Mouse (Mus musculus) hindbrain, postnatal 0 days (tissue): ENCODE measurements at regions not wholly inside any gene's neighbourhood (a gene's known extent, or its start where the extent isn't known, plus 50 kb on each side); places are given as distances from the start of the nearest gene placed in this dataset.

Experiments used
- ATAC-seq: fragments of 200-750 bp; cut with Nextera tagmentation; 2 replicates; pipeline ENCODE4 v1.8.0; 2017; ENCODE audit warnings: mild to moderate bottlenecking, moderate TSS enrichment, moderate library complexity
- DNase-seq: peaks from one replicate; pipeline ENCODE4 v3.0.0-alpha.2; 2015; ENCODE audit warnings: low spot score
- H3K27ac ChIP-seq: fragments of 300-500 bp; sonication (generic); 2 replicates; pipeline ENCODE4 v1.5.1; 2014; ENCODE audit warnings: mild to moderate bottlenecking
- H3K27me3 ChIP-seq: fragments of 300-500 bp; sonication (generic); 2 replicates; pipeline ENCODE4 v1.6.1; 2014; ENCODE audit warnings: low read length, mixed read lengths; ENCODE audit not compliant: insufficient read depth
- H3K36me3 ChIP-seq: fragments of 300-500 bp; sonication (generic); 2 replicates; pipeline ENCODE4 v1.6.1; 2014; ENCODE audit warnings: low read length, mixed read lengths; ENCODE audit not compliant: insufficient read depth
- H3K4me1 ChIP-seq: fragments of 300-500 bp; sonication (generic); 2 replicates; pipeline ENCODE4 v1.6.1; 2014; ENCODE audit warnings: antibody characterized with exemption, low read length, mixed read lengths; ENCODE audit not compliant: insufficient read depth
- H3K4me2 ChIP-seq: fragments of 300-500 bp; sonication (generic); 2 replicates; pipeline ENCODE4 v1.6.1; 2014; ENCODE audit warnings: low read depth, mild to moderate bottlenecking, low read length, moderate library complexity, mixed read lengths
- H3K4me3 ChIP-seq: fragments of 300-500 bp; sonication (generic); 2 replicates; pipeline ENCODE4 v1.5.1; 2014; ENCODE audit warnings: low read length
- H3K9ac ChIP-seq: fragments of 300-500 bp; sonication (generic); replicated peaks from 2 replicates; pipeline ENCODE4 v1.6.1; 2014; ENCODE audit warnings: mild to moderate bottlenecking, low read length, moderate library complexity, mixed read lengths
- H3K9me3 ChIP-seq: fragments of 300-500 bp; sonication (generic); 2 replicates; pipeline ENCODE4 v1.6.1; 2016; ENCODE audit warnings: low read length, mixed read lengths
- CTCF ChIP-seq: IDR thresholded peaks from 2 replicates; pipeline ENCODE4 v1.5.1; 2016; ENCODE audit warnings: antibody characterized with exemption, control low read depth, low read depth
- WGBS: fragments of 180-500 bp; shearing (Covaris S2); extraction: QIAGEN DNeasy Blood & Tissue Kit; methylation state at CpG from one replicate; pipeline ENCODE4 v1.1.7; 2014; 5-methylcytosine and 5-hydroxymethylcytosine counted together

GRCm38 (mm10) chr10:98508515-98509143, 405.6 kb upstream of the Atp2b1 start:
- no peaks in the 10 kb centered on the region for H3K27me3 ChIP-seq
- no peak for DNase-seq
- no peaks in the 10 kb centered on the region for H3K9me3 ChIP-seq
- H3K4me1 ChIP-seq, result no peaks in the 10 kb centered on the region
- no peak for ATAC-seq
- WGBS, result 69% methylated on average over 5 of the region's 5 CpGs
- H3K4me2 ChIP-seq, result no peak overlapping the region
- no peak overlapping the region for H3K4me3 ChIP-seq
- no peak for TF ChIP-seq CTCF
- H3K36me3 ChIP-seq, result no peaks in the 10 kb centered on the region
- no peak overlapping the region for H3K27ac ChIP-seq
- no peak overlapping the region for H3K9ac ChIP-seq

- Histone ChIP-seq H3K27me3 (no peaks in the 10 kb centered on the region), H3K27ac (no peak overlapping the region), H3K36me3 (no peaks in the 10 kb centered on the region), H3K4me1 (no peaks in the 10 kb centered on the region), H3K9me3 (no peaks in the 10 kb centered on the region), H3K9ac (no peak overlapping the region), H3K4me3 (no peak overlapping the region), H3K4me2 (no peak overlapping the region)
- 95% methylated on average over 1 of the region's 1 CpGs for WGBS
- DNase-seq (no peak), ATAC-seq (no peak)
- no peak for TF ChIP-seq CTCF
These were observed 399.4 kb upstream of the Atp2b1 start for GRCm38 (mm10) chr10:98514836-98515235.

- H3K4me1 ChIP-seq, result no peaks in the 10 kb centered on the region
- H3K4me2 ChIP-seq, result no peak overlapping the region
- no peak overlapping the region for H3K27ac ChIP-seq
- no peak for TF ChIP-seq CTCF
- WGBS, result 83% methylated on average over 2 of the region's 2 CpGs
- H3K27me3 ChIP-seq, result no peaks in the 10 kb centered on the region
- no peaks in the 10 kb centered on the region for H3K36me3 ChIP-seq
- ATAC-seq (no peak), DNase-seq (no peak)
- H3K9me3 ChIP-seq, result no peaks in the 10 kb centered on the region
- no peak overlapping the region for H3K4me3 ChIP-seq
- H3K9ac ChIP-seq, result no peak overlapping the region
These were observed 396.6 kb upstream of the Atp2b1 start for GRCm38 (mm10) chr10:98517609-98518008.

- H3K27me3 ChIP-seq, result no peaks in the 10 kb centered on the region
- no peaks in the 10 kb centered on the region for H3K4me1 ChIP-seq
- no peaks in the 10 kb centered on the region for H3K9me3 ChIP-seq
- no peak for DNase-seq
- H3K36me3 ChIP-seq, result no peaks in the 10 kb centered on the region
- no peak for ATAC-seq
- 64% methylated on average over 4 of the region's 4 CpGs for WGBS
- TF ChIP-seq CTCF, result no peak
- no peak overlapping the region for H3K27ac ChIP-seq
- H3K9ac ChIP-seq, result no peak overlapping the region
- H3K4me2 ChIP-seq, result no peak overlapping the region
- no peak overlapping the region for H3K4me3 ChIP-seq
These were observed 384.6 kb upstream of the Atp2b1 start for GRCm38 (mm10) chr10:98529565-98529964.

GRCm38 (mm10) chr10:98531425-98531824, 382.8 kb upstream of the Atp2b1 start:
- no peaks in the 10 kb centered on the region for H3K36me3 ChIP-seq
- no peaks in the 10 kb centered on the region for H3K27me3 ChIP-seq
- H3K27ac ChIP-seq, result no peak overlapping the region
- TF ChIP-seq CTCF, result no peak
- no peaks in the 10 kb centered on the region for H3K9me3 ChIP-seq
- H3K4me2 ChIP-seq, result no peak overlapping the region
- ATAC-seq (no peak), DNase-seq (no peak)
- H3K4me3 ChIP-seq, result no peak overlapping the region
- 88% methylated on average over 4 of the region's 4 CpGs for WGBS
- H3K4me1 ChIP-seq, result no peaks in the 10 kb centered on the region
- no peak overlapping the region for H3K9ac ChIP-seq

GRCm38 (mm10) chr10:98538706-98539105, 375.5 kb upstream of the Atp2b1 start:
- H3K4me2 ChIP-seq, result no peak overlapping the region
- no peak for ATAC-seq
- no peak for TF ChIP-seq CTCF
- 63% methylated on average over 1 of the region's 1 CpGs for WGBS
- H3K36me3 ChIP-seq, result no peaks in the 10 kb centered on the region
- no peak overlapping the region for H3K9ac ChIP-seq
- no peak overlapping the region for H3K4me3 ChIP-seq
- no peaks in the 10 kb centered on the region for H3K9me3 ChIP-seq
- no peak for DNase-seq
- H3K27me3 ChIP-seq, result no peaks in the 10 kb centered on the region
- H3K27ac ChIP-seq, result no peak overlapping the region
- no peaks in the 10 kb centered on the region for H3K4me1 ChIP-seq

- H3K9me3 ChIP-seq, result no peaks in the 10 kb centered on the region
- H3K4me2 ChIP-seq, result no peak overlapping the region
- TF ChIP-seq CTCF, result no peak
- no peak overlapping the region for H3K9ac ChIP-seq
- no peak overlapping the region for H3K27ac ChIP-seq
- no peaks in the 10 kb centered on the region for H3K36me3 ChIP-seq
- H3K4me3 ChIP-seq, result no peak overlapping the region
- no peaks in the 10 kb centered on the region for H3K27me3 ChIP-seq
- no peaks in the 10 kb centered on the region for H3K4me1 ChIP-seq
- DNase-seq (no peak), ATAC-seq (no peak)
These were observed 373.1 kb upstream of the Atp2b1 start for GRCm38 (mm10) chr10:98541062-98541461.
